Mouse (Mus musculus): Measurements from ENCODE around the gene Rsu1.

The Rsu1 gene

GRCm38 (mm10) chr2:13169158-13169890, 101.9 kb downstream of the Rsu1 start:
- in situ Hi-C loops (cut with MboI, MseI), result no loop called here

GRCm38 (mm10) chr2:13168743-13169142, 102.5 kb downstream of the Rsu1 start:
- in situ Hi-C loops (cut with MboI, MseI), result no loop called here

- in situ Hi-C loops (cut with MboI, MseI), result no loop called here
Observed at GRCm38 (mm10) chr2:13161717-13162116, 109.5 kb downstream of the Rsu1 start.

- in situ Hi-C loops (cut with MboI, MseI), result no loop called here
Observed at GRCm38 (mm10) chr2:13145245-13145644, 126.0 kb downstream of the Rsu1 start.

GRCm38 (mm10) chr2:13134890-13135289, 136.3 kb downstream of the Rsu1 start:
- in situ Hi-C loops (cut with MboI, MseI), result no loop called here

- in situ Hi-C loops (cut with MboI, MseI), result no loop called here
Observed at GRCm38 (mm10) chr2:13132841-13133240, 138.4 kb downstream of the Rsu1 start.

GRCm38 (mm10) chr2:13132406-13132805, 138.8 kb downstream of the Rsu1 start:
- in situ Hi-C loops (cut with MboI, MseI), result no loop called here

GRCm38 (mm10) chr2:13129859-13130258, 141.4 kb downstream of the Rsu1 start:
- in situ Hi-C loops (cut with MboI, MseI), result loop anchor here (5.0 kb wide), 1 partner anchor 43 kb away; no protein-coding TSS in a partner anchor

GRCm38 (mm10) chr2:13129337-13129736, 141.9 kb downstream of the Rsu1 start:
- in situ Hi-C loops (cut with MboI, MseI), result loop anchor here (5.0 kb wide), 1 partner anchor 42 kb away; no protein-coding TSS in a partner anchor

GRCm38 (mm10) chr2:13120461-13120860, 150.8 kb downstream of the Rsu1 start:
- in situ Hi-C loops (cut with MboI, MseI), result no loop called here

- in situ Hi-C loops (cut with MboI, MseI), result no loop called here
Observed at GRCm38 (mm10) chr2:13117896-13118295, 153.3 kb downstream of the Rsu1 start.

GRCm38 (mm10) chr2:13106531-13106930, 164.7 kb downstream of the Rsu1 start:
- in situ Hi-C loops (cut with MboI, MseI), result no loop called here

GRCm38 (mm10) chr2:13104388-13104787, 166.8 kb downstream of the Rsu1 start:
- in situ Hi-C loops (cut with MboI, MseI), result no loop called here

- in situ Hi-C loops (cut with MboI, MseI), result no loop called here
Observed at GRCm38 (mm10) chr2:13103797-13104200, 167.4 kb downstream of the Rsu1 start.

- in situ Hi-C loops (cut with MboI, MseI), result no loop called here
Observed at GRCm38 (mm10) chr2:13094045-13094444, 177.2 kb downstream of the Rsu1 start.

- in situ Hi-C loops (cut with MboI, MseI), result no loop called here
Observed at GRCm38 (mm10) chr2:13093570-13093969, 177.6 kb downstream of the Rsu1 start.

GRCm38 (mm10) chr2:13091399-13092015, 179.7 kb downstream of the Rsu1 start:
- in situ Hi-C loops (cut with MboI, MseI), result no loop called here

- in situ Hi-C loops (cut with MboI, MseI), result no loop called here
Observed at GRCm38 (mm10) chr2:13090841-13091240, 180.4 kb downstream of the Rsu1 start.

- in situ Hi-C loops (cut with MboI, MseI), result loop anchor here (5.0 kb wide), 1 partner anchor 37 kb away; no protein-coding TSS in a partner anchor
Observed at GRCm38 (mm10) chr2:13089861-13090260, 181.4 kb downstream of the Rsu1 start.

GRCm38 (mm10) chr2:13088266-13088665, 182.9 kb downstream of the Rsu1 start:
- in situ Hi-C loops (cut with MboI, MseI), result loop anchor here (5.0 kb wide), 1 partner anchor 39 kb away; no protein-coding TSS in a partner anchor

- in situ Hi-C loops (cut with MboI, MseI), result loop anchor here (5.0 kb wide), 1 partner anchor 39 kb away; no protein-coding TSS in a partner anchor
Observed at GRCm38 (mm10) chr2:13087811-13088210, 183.4 kb downstream of the Rsu1 start.

GRCm38 (mm10) chr2:13084223-13084622, 187.0 kb downstream of the Rsu1 start:
- in situ Hi-C loops (cut with MboI, MseI), result no loop called here

- in situ Hi-C loops (cut with MboI, MseI), result no loop called here
Observed at GRCm38 (mm10) chr2:13080476-13080875, 190.7 kb downstream of the Rsu1 start.

Data from T-helper 1 cell (primary cell).